Mouse (Mus musculus) kidney, postnatal 10 days (tissue): Measurements from ENCODE around the gene Mrpl43.

ENCODE experiments used
- DNase-seq: peaks from one replicate; pipeline ENCODE4 v3.0.0; 2021; ENCODE audit warnings: mixed read lengths

Mrpl43 gene

GRCm38 (mm10) chr19:45028746-45029145 lies 22.5 kb upstream of the Mrpl43 start:
- DNase-seq = no peak

GRCm38 (mm10) chr19:45027848-45028247 lies 21.6 kb upstream of the Mrpl43 start:
- DNase-seq = no peak

- no peak for DNase-seq
These were observed 20.9 kb upstream of the Mrpl43 start for GRCm38 (mm10) chr19:45026958-45027670.

- DNase-seq = peak; percentile 28
These were observed 19.8 kb upstream of the Mrpl43 start for GRCm38 (mm10) chr19:45025937-45026568.

GRCm38 (mm10) chr19:45024775-45025174 lies 18.5 kb upstream of the Mrpl43 start:
- peak; percentile 22 for DNase-seq

GRCm38 (mm10) chr19:45023993-45024392 lies 17.8 kb upstream of the Mrpl43 start:
- DNase-seq = peak; percentile 10

GRCm38 (mm10) chr19:45021362-45021761 lies 15.1 kb upstream of the Mrpl43 start:
- no peak for DNase-seq

GRCm38 (mm10) chr19:45020348-45020747 lies 14.1 kb upstream of the Mrpl43 start:
- DNase-seq = peak; percentile 79

GRCm38 (mm10) chr19:45018351-45018831 lies 12.1 kb upstream of the Mrpl43 start:
- DNase-seq = peak; percentile 65

- peak; percentile 96 for DNase-seq
These were observed 11.7 kb upstream of the Mrpl43 start for GRCm38 (mm10) chr19:45017909-45018308.

GRCm38 (mm10) chr19:45017216-45017771 lies 11.1 kb upstream of the Mrpl43 start:
- peak; percentile 96 for DNase-seq

- DNase-seq = peak; percentile 94
These were observed 10.3 kb upstream of the Mrpl43 start for GRCm38 (mm10) chr19:45016341-45017215.

GRCm38 (mm10) chr19:45015518-45016281 lies 9.5 kb upstream of the Mrpl43 start:
- peak; percentile 80 for DNase-seq

- DNase-seq = peak; percentile 83
These were observed 8.8 kb upstream of the Mrpl43 start for GRCm38 (mm10) chr19:45014981-45015402.

GRCm38 (mm10) chr19:45014335-45014971 lies 8.2 kb upstream of the Mrpl43 start, which contains the start of gene Lzts2:
Gene Lzts2 (plus strand): TSS chr19:45014414.
- DNase-seq = peak; percentile 52

GRCm38 (mm10) chr19:45013581-45014225 lies 7.5 kb upstream of the Mrpl43 start:
- DNase-seq = peak; percentile 9

- peak; percentile 35 for DNase-seq
These were observed 6.4 kb upstream of the Mrpl43 start for GRCm38 (mm10) chr19:45012636-45013035.

- no peak for DNase-seq
These were observed 6.0 kb upstream of the Mrpl43 start for GRCm38 (mm10) chr19:45012219-45012618.

GRCm38 (mm10) chr19:45010646-45011045 lies 4.4 kb upstream of the Mrpl43 start:
- DNase-seq = no peak

- peak; percentile 71 for DNase-seq
These were observed 1.4 kb upstream of the Mrpl43 start for GRCm38 (mm10) chr19:45007425-45008191.
